Mouse (Mus musculus) heart, adult 11 months (tissue): ENCODE measurements around the gene Rab3ip.

Source experiments
- DNase-seq: peaks from one replicate; pipeline ENCODE4 v3.0.0; 2022

Gene Rab3ip

DNA sequence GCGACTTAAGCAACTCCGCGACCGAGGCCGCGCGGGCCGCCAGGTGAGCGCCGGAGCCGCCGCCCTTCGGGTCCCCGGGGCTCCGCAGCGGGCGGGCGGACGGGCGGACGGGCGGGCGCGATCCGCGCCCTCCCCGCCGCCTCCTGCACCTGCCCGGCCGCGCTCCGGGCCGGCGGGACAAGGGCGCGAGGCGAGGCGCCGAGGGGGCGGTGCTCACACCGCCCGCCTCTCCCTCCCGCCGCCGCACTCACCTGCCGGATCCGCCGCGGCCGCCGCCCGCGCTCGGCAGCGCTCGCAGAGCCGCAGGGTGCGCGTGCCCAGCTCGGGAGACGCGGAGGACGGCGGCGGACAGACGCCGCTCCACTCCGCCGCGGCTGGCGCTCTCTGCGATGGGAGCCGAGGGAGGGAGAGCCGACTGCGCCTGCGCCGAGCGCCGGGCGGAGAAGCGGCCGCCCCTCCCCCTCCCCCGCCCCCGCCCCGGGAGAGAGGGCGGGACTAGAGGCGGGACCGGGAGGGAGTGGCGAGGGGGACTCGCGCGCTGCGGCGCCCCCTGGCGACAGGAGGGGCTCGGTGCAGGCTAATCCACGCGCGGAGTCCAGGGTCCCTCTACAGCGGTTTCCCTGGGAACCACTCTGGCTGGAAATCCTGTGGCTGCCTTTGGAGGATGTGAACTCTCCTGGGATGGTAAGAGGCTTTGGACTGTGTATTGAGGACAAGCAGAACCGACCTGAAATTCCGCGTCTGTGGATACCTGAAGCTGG is at the start of gene Rab3ip:
Rab3ip (minus strand) TSS at position 761 of the 761 bp plus-strand sequence.
- peak; percentile 99 for DNase-seq

DNA sequence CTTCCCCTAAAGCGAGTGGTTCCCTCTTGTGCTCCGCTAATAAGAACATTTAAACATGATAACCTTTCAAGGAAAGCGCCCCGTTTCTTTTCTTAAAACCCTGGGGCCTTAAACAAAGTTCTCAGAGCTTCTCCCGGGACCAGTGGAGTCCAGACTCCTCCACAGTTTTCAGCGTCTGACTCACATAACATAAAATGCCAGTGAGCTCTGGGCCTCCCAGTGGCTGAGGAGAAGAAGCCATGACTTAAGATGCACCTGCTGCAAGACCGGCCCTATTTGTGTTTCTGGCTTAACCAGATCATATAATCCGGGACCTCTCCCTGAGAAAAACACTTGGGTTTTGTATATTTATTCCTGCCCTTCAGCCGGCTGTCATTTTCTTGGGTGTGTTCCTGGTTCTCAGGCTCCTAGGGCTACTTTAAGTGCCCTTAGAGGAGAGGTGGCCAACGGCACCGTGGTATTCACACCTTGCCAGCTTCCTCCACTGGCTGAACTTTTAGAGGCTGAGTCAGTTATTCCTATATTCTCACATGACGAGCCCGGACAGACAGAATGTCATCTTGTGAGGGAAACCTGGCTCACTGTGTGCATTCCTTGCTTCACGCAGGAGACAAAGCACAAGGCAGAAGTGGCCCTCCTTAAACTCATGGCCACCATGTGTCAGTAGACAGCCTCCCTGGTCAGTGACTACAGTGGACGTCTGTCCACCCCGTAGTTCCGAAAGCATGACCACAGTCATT is 48.3 kb upstream of the Rab3ip start:
- peak; percentile 89 for DNase-seq

DNA sequence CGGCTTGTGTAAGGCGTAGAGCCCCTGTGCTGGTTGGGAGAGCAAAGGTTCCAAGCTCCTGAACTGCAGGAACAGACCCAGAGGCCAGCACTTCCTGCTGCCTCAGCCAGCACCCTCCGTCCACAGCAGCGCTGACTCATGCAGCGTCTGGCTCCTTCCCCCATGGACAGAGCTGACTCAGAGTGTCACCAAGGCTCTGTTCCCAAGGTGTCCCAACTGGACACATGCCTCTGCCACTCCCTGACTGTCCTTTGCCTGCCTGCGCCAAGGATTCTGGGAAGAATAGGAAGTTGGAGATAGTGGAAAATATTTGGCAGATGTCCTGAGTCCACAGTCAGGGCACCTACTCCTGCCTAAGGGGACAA is 45.6 kb upstream of the Rab3ip start:
- peak; percentile 98 for DNase-seq

DNA sequence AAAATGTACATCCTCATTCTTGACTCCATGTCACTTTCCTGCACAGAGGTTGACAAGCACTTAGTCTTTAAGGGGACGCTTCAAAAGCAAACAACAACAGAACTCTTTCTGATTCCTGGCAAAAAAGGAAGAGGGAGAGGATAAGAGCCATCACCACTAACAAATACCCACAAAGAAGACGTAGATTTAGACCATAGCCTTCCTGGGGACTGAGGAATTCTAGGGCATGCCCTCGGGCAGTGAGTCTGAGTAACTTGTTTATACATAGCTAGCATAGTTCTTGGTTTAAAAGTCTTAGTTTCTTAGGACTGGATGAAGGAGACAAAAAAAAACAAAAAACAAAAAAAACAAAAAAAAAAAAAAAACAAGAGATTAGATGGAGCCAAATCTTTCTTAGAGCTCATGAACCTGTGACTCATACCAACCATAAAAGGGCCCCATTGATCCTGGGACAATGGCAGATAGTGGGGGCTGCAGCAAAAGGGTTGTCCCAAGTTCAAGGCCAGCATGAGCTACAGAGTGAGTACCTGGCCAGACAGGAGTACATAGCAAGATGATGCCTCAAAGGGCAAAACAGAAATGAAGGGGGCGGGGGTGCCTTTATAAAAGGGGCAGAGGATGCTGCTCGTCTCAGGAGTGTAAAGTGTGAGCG is 45.1 kb upstream of the Rab3ip start:
- DNase-seq: peak; percentile 40

DNA sequence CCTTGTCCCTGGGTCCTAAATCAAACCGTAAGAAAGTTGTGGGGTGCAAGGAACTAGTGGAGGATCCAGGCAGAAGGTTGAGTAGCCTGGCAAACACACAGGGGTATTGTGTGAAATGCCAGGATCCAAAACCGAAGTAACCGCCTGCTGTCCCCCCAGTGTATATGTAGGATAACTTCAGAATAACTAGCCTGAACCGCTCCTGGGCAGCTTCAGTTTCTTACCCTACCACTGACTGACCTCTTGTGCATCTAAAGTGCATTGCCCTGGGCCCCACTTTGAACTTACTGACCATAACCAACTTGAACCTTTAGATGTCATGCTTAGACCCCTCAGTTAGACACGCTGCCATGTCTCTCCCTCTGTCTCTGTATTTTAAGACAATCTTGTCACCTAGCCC is 44.6 kb upstream of the Rab3ip start:
- peak; percentile 76 for DNase-seq

DNA sequence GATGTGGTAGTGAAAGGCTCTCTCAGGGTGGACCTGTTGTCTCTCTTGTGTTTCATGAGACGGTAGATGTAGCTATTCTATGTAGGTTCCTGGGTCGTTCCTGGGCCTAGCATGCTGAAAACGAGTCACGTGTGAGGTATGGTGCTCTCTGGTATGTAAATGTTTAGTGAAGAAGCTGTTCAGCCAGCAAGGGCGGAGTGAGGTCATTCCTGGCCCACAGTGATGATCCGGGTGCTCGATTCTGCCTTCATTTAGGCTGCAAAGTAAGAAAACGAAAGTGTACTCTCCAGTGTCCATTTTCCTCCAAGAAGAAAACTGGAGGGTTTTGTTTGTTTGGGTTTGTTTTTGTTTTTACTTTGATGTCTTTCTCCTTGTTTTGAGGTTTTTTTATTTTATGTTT is 43.4 kb upstream of the Rab3ip start:
- peak; percentile 55 for DNase-seq

DNA sequence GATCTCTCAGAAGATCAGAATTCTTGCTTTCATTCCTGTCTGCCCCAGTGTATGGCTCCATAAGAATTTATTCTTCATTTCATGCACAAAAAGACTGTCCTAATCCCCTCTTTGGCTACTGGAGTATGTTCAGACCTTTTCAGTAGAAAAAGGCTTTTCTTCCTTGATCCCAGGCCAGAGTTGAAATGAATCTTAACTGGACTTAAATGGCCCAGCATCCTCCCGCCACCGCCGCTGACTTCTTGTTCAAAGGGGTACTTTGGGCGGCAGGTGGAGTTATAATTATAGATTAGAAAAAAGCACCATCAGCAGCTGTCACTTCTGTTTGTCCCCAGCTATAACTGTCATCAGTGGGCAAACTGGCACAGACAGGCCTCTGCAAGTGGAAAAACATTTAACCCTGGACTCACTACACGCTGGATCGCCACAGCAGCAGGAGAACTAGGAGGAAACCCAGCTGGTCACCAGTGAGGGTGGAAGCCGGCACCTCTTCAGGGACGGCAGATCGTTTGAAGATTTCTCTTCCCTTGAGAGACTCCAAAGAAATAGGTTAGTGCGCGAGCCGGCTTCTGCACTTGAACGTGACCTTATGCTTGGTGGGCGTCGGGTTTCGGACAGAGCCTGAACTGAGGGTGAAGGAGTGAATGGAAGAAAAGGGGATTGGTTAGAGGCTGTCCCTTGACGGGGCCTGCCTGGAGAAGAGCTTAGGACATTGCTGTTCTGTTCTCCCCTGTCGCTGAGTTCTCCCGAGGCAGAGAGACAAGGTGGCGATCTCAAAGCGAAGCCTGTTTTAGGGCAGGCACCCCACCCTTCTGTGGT is 35.9 kb upstream of the Rab3ip start, which contains the start of gene Best3:
Best3 (plus strand) TSS at position 51 of the 819 bp plus-strand sequence.
- peak; percentile 87 for DNase-seq

DNA sequence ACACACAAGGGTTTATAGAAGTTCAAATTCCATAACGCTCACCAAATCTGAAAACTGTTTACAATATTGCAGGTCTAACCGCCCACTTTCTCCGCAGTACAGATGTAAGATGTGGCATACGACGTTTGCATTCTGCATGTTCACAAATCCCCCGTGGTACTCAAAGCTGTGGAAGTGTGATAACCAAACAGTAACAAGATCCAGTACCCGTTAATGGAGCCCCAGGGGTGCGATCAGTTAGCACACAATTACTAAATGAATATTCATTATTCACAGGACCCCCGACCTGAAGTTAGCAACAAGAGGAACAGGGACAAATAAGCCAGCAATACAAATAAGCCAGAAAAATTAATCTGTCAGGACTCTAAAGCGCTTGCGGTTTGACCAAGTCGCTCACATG is 34.3 kb upstream of the Rab3ip start:
- DNase-seq: peak; percentile 40

DNA sequence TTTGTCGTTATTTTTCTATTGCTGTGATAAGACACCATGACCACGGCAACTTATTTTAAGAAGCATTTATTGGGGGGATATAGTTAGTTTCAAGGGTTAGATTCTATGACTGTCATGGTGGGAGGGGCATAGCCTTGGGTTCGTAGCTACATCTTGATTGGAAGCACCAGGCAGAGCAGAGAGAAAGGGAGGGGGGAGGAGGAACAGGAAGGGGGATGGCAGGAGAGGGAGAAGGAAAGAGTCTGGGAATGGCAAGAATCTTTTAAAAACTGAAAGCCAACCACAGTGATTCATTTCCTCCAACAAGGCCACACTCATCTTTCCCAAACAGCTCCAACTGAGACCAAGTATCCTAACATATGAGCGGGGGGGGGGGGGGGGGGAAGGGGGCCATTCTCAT is 32.0 kb upstream of the Rab3ip start:
- peak; percentile 19 for DNase-seq

DNA sequence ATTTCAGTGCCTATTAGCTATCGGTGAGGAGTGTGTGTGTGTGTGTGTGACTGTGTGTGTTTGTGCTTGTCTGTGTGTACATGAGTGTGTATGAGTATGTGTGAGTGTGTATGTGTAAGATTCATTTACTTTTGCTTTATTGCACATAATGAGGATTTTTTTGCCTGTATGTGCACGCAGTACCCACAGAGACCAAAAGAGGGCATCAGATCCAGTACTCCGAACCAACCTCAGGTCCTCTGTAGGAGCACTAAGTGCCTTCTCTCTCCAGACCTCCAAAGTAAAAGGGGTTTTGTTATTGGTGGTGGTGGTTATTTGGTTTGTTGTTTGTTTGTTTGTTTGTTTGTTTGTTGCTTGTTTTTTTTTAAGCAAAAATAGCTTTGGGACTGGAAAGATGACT is 30.3 kb upstream of the Rab3ip start:
- peak; percentile 75 for DNase-seq

DNA sequence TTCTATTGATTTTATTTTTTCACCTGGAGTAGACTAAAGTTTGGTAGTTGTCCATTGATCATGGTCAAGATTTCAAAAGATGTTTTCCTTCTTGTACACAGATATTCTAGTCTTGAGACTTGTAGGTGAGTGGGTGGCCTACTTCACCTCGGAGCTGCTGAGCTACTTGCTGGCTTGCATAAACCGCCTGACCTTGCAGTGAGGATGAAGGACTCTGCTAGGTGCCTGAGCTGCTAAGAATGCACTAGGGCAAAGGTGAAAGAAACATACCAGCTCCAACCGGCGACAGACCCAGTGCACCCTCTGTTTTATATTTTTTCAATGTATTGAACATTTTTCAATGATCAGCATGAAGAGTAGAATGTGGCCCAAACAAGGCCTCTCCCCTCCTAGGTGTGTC is 29.7 kb upstream of the Rab3ip start:
- DNase-seq: peak; percentile 75

DNA sequence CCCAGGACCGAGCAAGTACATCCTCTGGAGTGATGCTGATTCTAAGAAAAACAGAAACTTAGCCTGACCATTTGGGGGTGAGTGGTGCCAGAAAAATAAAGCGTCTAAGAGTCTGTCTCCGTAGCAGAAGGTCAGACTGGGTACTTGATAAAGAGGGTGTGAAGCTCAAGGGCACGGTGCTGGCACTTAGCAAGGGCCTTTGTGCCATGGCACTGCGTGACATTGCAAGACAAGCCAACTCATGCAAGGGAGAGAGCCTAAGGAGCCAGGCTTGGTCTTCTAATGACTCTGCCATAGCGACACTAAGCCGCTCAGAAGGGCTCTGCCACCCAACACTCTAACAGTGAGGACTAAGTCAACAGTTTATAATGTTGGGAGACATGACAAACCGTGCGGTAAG is 28.3 kb upstream of the Rab3ip start:
- DNase-seq: peak; percentile 93

DNA sequence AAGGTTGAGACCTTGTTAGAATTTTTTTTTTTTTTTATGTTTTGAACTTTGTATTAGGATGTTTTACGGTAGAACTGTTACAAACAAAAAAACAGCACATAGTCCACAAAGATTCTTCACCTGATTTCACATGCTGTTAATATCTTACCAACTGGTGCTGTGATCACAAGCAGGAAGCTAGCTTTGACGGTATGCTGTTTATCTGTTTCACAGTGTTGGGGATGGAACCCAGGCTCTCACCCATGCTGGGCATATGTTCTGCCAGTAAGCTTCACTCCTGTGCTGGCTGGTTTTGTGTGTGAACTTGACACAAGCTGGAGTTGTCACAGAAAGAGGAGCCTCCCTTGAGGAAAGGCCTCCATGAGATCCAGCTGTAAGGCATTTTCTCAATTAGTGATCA is 27.3 kb upstream of the Rab3ip start:
- peak; percentile 74 for DNase-seq

DNA sequence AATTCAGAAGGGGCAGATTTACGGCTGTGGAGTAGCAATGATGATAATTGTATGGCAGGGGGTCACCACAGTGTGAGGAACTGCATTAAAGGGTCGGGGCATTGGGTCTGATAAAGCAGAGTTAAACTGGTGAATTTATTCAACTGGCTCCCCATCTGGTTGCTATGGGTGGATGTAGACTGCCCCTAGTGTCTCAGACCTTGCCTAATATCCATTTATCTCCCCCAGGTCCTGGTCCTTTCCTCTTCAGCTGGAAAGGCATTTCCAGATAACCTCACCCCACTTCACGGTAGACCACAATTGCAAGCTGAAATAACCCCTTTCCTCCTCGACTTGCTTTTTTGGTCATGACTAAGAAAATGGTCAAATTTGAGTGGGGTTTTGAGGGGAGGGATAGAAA is 26.9 kb upstream of the Rab3ip start:
- no peak for DNase-seq

DNA sequence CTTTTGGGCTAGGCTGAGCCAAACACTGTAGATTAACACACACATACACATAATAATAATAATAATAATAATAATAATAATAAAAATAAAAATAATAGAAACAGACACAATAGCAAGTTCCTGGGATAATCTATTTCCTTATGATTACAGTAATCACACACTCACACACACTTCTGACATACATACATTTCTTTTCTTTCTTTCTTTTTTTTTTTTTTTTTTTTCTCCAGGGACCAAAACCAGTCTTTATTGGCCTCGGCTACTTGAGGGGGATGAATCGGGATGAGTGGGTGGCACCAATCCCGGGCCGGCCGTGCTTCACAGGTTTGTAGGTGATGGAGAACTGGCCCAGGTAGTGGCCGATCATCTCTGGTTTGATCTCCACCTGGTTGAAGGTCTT is 21.9 kb upstream of the Rab3ip start, which contains the start of gene Gm10271:
Gm10271 (minus strand) TSS at position 101 of the 400 bp plus-strand sequence.
- no peak for DNase-seq

DNA sequence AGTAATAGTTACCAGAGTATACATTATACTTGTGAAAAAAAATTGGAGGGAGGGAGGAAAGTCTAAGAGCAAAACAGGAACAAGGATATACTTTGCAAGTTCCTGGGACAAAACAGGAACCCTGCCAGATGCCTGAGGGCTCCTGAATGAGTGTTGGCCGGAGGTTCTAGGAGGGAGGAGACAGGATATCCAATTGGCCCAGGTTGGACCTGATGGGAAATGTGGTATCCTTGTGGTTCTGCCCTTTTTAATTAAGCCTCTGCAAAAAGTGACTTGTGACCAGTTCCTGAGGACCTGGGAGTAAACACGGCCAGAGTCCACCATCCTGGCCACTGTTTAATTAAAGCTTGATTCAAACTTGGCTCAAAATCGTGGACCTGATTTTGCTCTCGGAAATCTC is 18.2 kb upstream of the Rab3ip start:
- peak; percentile 87 for DNase-seq

DNA sequence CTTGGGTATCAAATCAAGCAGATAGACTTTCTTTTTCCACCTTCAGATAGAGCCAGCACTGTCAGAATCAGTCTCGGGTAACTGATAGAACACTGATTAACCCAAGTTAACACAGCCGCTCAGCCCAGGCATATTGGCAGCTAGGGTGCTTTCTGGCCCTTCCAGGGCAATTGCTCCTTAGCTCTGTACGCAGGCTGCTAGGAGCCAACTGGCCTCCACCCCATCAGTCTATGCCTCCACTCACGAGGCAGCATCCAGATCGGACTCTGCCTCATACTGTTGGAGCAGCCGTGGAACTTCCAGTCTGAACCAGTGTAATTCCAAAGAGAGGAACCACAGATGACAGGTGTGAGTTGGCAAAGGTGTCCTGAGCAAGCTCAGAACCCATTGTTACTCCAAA is 15.5 kb upstream of the Rab3ip start:
- DNase-seq: peak; percentile 95

DNA sequence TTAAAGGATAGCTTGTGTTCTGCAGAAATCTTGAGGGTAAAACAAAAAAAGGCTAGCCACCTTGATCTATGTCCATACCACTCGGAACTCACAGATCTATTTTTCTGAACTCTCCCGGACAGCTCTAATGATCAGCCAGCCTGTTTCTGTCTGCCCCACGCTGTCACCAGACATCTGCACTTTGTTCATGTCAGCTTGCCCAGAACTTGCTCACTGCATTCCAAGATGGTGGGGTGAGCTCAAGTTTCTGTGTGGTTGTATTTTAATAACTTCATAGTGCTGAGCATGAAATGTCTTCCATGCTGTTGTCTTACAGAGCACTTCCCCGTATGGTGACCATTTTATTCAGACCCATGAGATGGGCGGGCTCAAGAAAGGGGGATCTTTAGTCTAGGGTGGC is 14.7 kb upstream of the Rab3ip start:
- DNase-seq: peak; percentile 88

DNA sequence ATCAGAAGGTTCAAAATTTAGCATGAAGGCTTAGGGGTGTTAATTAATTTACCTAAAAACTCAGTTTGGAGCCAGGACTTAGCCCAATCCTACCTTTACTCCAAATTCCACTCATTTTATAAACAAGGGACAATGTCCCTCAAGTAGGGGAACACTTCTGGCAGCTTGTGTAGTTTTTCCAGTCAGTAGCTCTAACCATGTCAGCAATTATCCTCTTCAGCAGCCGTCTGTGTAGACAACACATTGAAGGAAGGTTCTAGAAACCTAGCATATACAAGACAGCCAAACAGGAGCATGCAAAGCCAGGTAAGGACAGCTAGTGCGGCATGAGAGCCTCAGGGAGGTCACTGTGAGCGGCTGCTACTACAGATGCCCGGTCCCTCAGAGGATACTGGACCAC is 14.0 kb upstream of the Rab3ip start:
- DNase-seq: no peak

DNA sequence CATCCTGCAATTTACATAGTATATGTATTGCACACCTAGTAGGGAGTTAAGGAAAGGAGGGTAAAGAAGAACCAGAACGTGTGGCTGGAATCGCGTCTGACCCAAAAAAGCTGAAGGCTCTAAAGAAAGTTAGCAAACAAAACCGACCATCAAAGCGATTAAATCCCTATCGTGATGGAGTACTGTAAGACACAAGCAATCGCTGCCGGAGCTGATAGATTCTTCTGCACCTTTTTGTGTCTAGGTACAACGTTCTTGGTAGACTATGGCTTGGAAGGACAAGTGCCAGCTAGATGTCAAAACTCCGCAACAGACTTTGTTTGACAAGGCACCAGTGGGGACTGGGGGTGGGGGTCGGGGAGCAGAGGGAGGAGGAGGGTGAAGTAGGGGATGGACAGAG is 13.5 kb upstream of the Rab3ip start:
- no peak for DNase-seq

DNA sequence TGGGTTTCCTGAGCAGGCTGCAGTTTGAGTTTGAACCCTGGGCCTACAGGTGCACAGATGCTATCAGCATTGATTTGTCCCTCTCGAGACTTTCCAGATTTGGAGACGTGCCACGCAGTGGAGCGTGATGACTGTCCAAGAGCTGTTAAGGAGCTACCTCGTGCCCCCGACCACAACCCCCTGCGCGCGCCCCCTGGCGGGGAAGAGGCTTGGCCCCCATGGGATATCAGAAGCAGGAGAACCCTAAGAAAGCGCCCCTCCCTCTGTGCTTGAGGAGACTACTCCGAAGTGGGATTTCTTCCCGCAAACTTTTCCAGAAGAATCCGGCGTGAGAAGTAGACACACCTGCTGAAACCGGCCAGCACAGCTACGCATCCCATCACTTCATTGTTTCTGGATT is 12.2 kb upstream of the Rab3ip start:
- no peak for DNase-seq

DNA sequence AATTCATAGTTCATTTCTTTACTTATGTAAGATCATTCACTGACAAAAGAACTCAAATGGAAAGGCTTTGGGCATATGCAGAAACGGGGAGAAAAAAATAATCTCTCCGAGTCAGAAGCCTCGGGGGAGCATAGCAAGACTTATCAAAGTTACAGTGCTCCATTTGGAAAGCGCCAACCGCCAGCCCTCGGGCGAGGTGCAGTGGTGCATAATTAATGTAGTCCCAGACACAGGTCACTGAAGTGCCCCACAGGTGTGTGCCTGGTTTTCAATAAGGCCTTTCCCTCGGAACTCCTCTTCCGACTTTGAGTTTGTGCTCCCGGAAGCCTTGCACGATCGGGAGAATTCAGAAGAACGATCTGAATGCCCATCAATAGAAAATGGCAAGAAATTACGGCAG is 11.6 kb upstream of the Rab3ip start:
- DNase-seq: no peak
